Mouse (Mus musculus): ENCODE data around the gene Cacnb4.

Cacnb4 gene

GRCm38 (mm10) chr2:52525876-52526592 is 150.6 kb downstream of the Cacnb4 start:
- DNase-seq (ENCODE audit: low read depth, low spot score), result no peak

GRCm38 (mm10) chr2:52523056-52523715 is 153.4 kb downstream of the Cacnb4 start:
- no peak for DNase-seq (ENCODE audit: low read depth, low spot score)

DNA sequence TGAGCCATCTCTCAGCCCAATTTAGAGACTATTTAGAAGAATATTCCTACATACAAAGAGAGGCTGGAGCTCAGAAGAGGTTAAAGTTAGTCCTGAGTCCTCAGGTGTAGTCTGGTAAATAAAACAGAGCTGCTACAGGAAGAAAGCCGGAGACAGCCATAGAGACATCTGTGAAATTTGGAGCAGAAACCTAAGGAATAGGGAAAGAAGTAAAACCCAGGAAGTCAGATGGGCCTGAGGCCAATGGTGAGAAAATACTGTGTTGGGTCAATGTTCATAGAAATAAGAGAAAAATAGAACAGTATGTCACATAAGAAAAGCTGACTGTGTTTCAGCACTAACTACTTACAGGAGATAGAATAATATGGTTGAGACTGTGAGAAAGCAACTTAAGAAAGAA is 155.6 kb downstream of the Cacnb4 start:
- DNase-seq (ENCODE audit: low read depth, low spot score), result no peak

DNA sequence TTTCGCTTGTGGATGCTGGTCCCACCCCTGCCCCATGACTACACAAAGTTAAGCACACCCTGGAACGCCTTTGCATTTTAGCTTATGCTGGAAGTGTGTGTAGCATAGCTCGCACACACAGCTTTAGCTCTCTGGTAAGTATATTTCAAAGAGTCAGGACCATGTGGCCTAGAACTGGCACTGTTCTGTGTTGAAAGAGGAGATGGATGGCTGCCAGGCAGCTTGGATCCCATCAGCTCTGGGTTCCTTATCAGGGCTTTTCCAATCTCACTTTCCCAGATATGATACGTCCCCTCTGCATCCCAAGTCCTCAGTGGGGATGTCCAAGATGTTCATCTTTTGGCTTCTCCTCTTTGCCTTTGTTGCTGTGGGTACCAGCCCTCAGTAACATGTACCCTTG is 157.9 kb downstream of the Cacnb4 start:
- DNase-seq (ENCODE audit: low read depth, low spot score), result no peak

DNA sequence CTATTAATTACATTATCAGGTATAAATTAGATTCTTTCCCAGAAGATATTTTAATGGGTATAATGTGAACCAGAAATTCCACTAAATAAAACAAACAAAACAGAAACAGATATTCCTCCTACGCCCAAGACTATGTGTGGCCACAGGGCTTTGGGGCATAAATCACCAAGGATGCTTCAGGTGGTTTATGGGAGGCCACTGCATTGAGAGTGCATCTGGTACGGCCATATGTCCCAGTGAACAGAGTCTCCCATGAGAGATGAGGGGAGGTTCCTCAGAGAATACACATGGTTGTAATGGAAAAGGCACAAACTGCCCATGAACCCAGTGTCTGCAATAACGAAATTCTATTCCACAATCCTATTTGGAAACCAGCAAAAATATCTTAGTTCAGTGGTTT is 160.1 kb downstream of the Cacnb4 start:
- no peak for DNase-seq (ENCODE audit: low read depth, low spot score)

DNA sequence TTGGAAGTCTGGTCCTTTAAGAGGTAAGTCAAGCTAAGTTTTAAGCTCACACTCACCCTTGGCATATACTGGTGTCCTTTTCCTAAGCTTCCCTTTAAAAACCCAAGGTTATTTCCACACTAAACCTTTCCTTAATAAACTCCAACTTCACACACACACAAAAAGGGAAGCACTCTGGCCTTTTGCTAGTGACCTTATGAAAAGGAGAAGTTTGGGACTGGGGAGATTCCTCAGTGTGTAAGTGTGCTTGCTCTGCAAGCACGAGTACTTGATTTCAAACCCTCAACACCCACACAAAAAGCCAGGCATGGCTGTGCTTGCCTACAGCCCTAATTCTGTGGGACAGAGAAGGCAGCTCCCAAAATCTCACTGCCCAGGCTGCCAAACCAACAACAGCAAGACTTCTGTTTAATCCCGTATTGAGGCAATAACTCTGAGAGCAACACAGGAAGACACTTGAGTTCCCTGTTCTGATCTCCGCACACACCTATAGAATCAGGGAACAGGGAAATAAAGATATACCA is 163.7 kb downstream of the Cacnb4 start:
- DNase-seq (ENCODE audit: low read depth, low spot score), result no peak

GRCm38 (mm10) chr2:52512206-52512605 is 164.4 kb downstream of the Cacnb4 start:
- DNase-seq (ENCODE audit: low read depth, low spot score), result no peak

DNA sequence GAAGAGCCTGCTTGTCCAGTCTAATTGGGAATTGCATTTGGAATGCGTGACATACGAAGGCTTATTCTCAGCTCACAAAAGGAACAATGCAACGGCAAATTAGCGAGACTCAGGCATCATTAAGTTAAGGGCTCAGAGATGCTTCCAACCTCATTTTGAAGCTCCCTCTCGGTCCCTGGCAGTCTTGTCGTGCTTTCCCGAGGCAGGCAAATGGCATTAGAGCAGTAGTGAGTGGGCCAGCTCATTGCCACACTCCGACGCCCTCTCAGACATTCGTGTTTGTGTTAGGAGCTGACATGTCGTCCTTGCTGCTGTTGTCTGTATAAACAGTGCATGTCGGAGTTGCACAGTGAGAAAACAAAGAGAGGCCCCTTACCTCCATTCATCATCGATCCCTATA is 164.8 kb downstream of the Cacnb4 start:
- DNase-seq (ENCODE audit: low read depth, low spot score), result no peak

- no peak for DNase-seq (ENCODE audit: low read depth, low spot score)
These were observed 166.7 kb downstream of the Cacnb4 start for GRCm38 (mm10) chr2:52509779-52510500.

- no peak for DNase-seq (ENCODE audit: low read depth, low spot score)
These were observed 171.5 kb downstream of the Cacnb4 start for GRCm38 (mm10) chr2:52505164-52505563.

GRCm38 (mm10) chr2:52504762-52505161 is 171.9 kb downstream of the Cacnb4 start:
- DNase-seq (ENCODE audit: low read depth, low spot score), result no peak

GRCm38 (mm10) chr2:52499849-52500262 is 176.8 kb downstream of the Cacnb4 start:
- no peak for DNase-seq (ENCODE audit: low read depth, low spot score)

DNA sequence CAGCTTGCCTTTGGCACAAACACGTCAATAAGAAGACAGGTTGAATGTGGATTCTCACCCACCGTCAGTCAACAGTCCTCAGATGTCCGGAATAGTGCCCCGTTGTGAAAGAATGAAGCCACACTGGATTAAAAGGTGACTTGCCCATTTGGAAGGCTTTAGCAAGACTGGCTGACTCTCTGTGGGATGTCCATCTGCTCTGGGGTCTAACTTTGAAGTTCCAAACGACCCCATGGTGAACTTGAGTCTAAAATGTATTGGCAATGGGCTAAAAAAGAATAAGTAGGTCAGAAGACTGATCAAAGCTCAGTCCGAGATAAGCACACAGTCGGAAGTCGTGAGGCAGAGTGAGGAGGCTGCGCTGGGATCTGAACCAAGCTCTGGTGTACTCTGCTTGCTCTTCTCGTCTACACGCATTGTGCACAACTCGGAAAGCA is 177.5 kb downstream of the Cacnb4 start:
- DNase-seq (ENCODE audit: low read depth, low spot score), result no peak

- DNase-seq (ENCODE audit: low read depth, low spot score), result no peak
These were observed 181.4 kb downstream of the Cacnb4 start for GRCm38 (mm10) chr2:52495097-52495694.

DNA sequence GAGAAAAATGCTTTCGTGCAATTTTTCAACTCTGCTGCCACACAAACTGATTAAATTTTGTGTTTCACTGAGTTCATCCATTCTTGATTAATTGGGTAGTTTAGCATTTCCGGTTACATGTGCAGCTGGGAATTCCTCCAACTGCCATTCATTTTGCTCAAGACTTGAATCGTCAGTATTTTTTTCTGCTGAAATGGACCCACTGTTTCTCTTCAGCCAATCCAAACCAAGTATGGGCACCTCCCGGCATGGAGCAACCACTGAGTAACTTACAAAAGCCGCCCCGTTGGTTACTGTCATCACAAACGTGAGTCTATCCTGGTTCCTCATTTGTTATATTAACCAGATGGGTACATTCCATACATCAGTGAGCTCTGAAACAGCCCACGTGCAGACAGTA is 182.4 kb downstream of the Cacnb4 start:
- DNase-seq (ENCODE audit: low read depth, low spot score), result no peak

DNA sequence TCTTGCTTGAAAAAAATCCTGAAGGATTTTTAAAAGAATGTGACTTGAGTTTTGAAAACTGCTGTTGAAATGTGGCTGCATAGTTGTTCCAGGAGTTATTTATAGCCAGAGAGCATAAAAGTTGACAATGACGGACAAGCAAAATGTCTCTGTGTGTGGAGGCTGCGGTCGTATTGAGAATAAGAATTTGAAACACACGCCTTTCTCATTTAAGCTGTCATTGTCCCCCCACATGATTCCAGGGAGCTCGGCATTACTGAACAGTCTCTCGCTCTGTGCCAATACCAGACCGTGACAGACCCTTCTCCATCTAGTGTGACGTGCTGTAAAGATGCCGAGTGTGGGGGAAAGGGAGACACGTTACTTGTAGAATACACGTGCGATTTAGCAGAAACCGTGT is 183.8 kb downstream of the Cacnb4 start:
- no peak for DNase-seq (ENCODE audit: low read depth, low spot score)

DNA sequence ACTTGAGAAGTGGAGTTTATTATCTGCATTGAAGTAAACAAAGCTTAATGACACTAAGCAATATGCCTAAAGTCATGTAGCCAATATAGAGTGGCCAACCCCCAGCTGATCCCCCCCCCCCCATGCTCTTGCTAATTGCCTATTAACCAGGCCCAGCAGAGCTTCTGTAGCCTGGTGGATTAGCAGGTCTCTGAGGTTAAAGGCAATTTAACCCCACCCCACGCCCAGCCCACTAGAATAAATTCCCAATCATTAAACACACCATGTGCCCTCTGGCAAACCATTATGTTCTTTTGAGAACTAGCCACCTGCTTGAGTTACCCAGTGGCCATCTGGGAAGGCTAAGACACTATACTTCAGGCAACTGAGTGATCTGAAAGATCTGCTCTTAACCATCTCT is 186.8 kb downstream of the Cacnb4 start:
- DNase-seq (ENCODE audit: low read depth, low spot score), result no peak

DNA sequence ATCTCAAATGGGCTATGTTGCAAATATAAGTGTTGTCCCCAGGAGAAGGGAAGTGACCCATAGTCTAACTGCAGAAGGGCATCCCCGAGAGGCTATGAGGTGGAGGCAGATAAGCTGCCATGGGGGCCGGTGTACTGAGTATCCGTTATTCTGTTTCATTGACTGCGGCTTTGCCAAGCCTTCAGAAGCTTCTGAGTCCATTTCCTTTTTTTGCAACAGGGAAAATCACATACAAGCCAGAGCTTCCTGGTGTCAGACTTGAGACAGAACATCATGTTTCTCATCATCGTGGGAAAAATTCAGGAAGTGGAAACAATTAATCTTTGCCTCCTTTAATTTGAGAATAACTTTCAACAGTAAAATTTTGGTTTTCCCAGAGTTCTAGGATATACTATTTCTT is 193.1 kb downstream of the Cacnb4 start:
- no peak for DNase-seq (ENCODE audit: low read depth, low spot score)

- DNase-seq (ENCODE audit: low read depth, low spot score), result no peak
These were observed 196.2 kb downstream of the Cacnb4 start for GRCm38 (mm10) chr2:52480476-52480875.

DNA sequence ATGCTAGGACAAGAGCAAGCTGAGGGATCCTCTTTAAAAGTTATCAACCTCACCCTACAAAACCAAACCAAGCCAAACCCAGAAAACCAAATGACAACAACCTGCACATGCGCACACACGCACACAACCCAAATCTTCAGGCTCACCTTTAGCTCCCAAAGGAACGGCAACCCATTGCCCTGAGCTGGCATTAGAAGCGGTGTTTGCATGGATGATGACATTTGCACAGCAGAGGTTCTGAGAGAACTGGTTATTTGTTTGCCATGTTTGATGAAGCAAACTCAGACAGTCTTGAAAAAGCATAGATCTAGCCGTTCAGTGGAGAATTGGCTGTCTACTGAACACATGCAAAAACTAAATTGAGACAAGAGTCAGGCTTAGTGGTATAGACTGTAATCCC is 198.1 kb downstream of the Cacnb4 start:
- DNase-seq (ENCODE audit: low read depth, low spot score), result no peak

GRCm38 (mm10) chr2:52477550-52477907 is 199.1 kb downstream of the Cacnb4 start:
- no peak for DNase-seq (ENCODE audit: low read depth, low spot score)
